Mouse (Mus musculus) limb, embryonic 12.5 days (tissue): ENCODE results near the gene Kcnj5. TPM values are rescaled to one million over a fixed set of nuclear protein-coding genes. Genes with fewer than 3 reads are reported as not detected.

Experiments
- ATAC-seq: fragments of 200-750 bp; cut with Nextera tagmentation; 2 replicates; pipeline ENCODE4 v1.8.0; 2017; ENCODE audit warnings: low read depth, moderate TSS enrichment; ENCODE audit not compliant: insufficient number of reproducible peaks, insufficient read depth, low FRiP score, low TSS enrichment
- H3K27ac ChIP-seq: fragments of 300-500 bp; sonication (generic); 2 replicates; pipeline ENCODE4 v1.5.1; 2016; ENCODE audit warnings: mild to moderate bottlenecking, moderate library complexity
- H3K27me3 ChIP-seq: fragments of 300-500 bp; sonication (generic); 2 replicates; pipeline ENCODE4 v1.6.1; 2016; ENCODE audit warnings: mild to moderate bottlenecking, moderate library complexity
- H3K36me3 ChIP-seq: fragments of 300-500 bp; sonication (generic); 2 replicates; pipeline ENCODE4 v1.6.1; 2016; ENCODE audit warnings: mild to moderate bottlenecking, moderate library complexity
- H3K4me1 ChIP-seq: fragments of 300-500 bp; sonication (generic); replicated peaks from 2 replicates; pipeline ENCODE4 v1.6.1; 2016
- H3K4me2 ChIP-seq: fragments of 300-500 bp; sonication (generic); 2 replicates; pipeline ENCODE4 v1.6.1; 2016; ENCODE audit warnings: mild to moderate bottlenecking, moderate library complexity
- H3K4me3 ChIP-seq: fragments of 300-500 bp; sonication (generic); replicated peaks from 2 replicates; pipeline ENCODE4 v1.5.1; 2016; ENCODE audit warnings: mild to moderate bottlenecking
- H3K9ac ChIP-seq: fragments of 300-500 bp; sonication (generic); replicated peaks from 2 replicates; pipeline ENCODE4 v1.6.1; 2016; ENCODE audit warnings: mild to moderate bottlenecking, moderate library complexity
- H3K9me3 ChIP-seq: fragments of 300-500 bp; sonication (generic); 2 replicates; pipeline ENCODE4 v1.6.1; 2016; ENCODE audit warnings: mild to moderate bottlenecking, moderate library complexity
- WGBS: fragments of 180-500 bp; shearing (Covaris S2); methylation state at CpG from one replicate; pipeline ENCODE4 v1.1.7; 2016; 5-methylcytosine and 5-hydroxymethylcytosine counted together
- polyA plus RNA-seq: library from polyadenylated mRNA; unstranded; fragments of >200 nt; fragmentation: Nextera tagmentation; extraction: Ambion mirVana; gene quantifications from 2 replicates; pipeline ENCODE4 v1.2.1, GENCODE M21; 2016

Gene Kcnj5
- polyA plus RNA-seq, 1 experiment from 2014 or later = 0.34 TPM

DNA sequence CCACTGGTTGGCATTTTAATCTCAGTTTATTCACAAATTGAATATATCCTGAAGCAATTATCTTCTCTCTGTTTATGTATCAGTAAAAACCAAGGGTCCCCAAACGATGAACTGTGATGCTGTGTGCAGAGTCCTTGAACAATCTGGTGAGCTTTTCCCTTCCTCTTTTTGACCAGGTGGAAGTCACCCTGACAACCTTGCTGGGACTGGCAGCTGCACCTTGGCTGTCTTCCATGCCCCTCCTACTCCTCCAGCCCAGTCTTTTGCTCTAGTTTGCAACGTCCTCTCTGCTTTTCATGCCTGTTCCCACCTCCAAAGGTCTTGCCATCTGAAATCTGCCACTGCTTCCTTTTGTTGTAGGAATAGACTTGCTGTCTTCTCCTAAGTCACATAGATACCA lies 24.7 kb upstream of the Kcnj5 start:
- Histone ChIP-seq H3K9me3 (0 out of 2 replicates have a peak, but pooled peaks cover 4% of the 10 kb centered on the region), H3K4me3 (no peak overlapping the region), H3K4me2 (no peak overlapping the region), H3K27ac (no peak overlapping the region), H3K36me3 (no peaks in the 10 kb centered on the region), H3K27me3 (no peaks in the 10 kb centered on the region; the same call in 1 of the 2 replicates), H3K4me1 (no peaks in the 10 kb centered on the region), H3K9ac (no peak overlapping the region)
- no peak for ATAC-seq
- 49% methylated on average over 2 of the region's 2 CpGs for WGBS

DNA sequence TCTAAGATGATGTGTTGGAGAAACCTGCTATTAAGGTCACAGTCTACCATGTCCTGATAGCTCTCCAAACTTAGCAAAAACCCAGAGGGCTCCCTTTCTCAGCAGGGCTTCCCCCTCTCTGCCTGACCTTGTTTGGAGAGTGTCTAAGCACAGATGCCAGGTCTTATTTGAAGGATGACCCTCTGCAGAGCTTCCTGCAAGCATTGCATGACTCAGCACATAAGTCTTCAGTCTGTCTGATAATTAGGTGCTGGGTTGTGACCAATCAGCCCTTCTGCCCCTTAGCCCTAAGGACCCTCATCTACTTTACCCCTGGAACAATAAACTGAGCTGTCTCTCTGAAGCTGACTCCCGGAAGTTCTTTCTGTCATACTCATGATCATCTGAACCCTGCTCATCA lies 16.6 kb upstream of the Kcnj5 start:
- no peak overlapping the region for H3K9ac ChIP-seq
- H3K36me3 ChIP-seq = no peaks in the 10 kb centered on the region
- no peak for ATAC-seq
- no peak overlapping the region for H3K4me3 ChIP-seq
- no peak overlapping the region for H3K4me2 ChIP-seq
- no peaks in the 10 kb centered on the region for H3K9me3 ChIP-seq
- H3K27ac ChIP-seq = no peak overlapping the region
- no peaks in the 10 kb centered on the region for H3K27me3 ChIP-seq
- 75% methylated on average over 1 of the region's 1 CpGs for WGBS
- no peaks in the 10 kb centered on the region for H3K4me1 ChIP-seq

DNA sequence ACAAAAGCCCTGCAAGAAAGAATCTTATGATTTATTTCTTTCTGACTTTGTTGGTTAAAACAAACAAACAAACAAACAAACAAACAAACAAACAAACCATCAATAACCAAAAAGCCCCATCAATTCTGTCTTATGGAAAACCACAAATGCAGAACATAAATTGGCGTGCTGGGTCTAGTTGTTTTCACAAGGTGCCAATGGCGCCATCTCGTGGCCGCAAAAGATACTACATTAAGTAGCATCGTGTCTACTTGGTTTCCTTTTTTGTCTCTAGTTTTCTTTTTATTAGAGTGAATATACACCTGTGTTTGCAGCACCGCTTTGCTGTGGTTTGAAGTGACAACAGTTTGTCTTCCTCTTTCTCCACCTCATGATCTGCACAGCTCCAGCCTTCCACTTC lies 6.2 kb upstream of the Kcnj5 start:
- H3K9ac ChIP-seq = no peak overlapping the region
- no peaks in the 10 kb centered on the region for H3K36me3 ChIP-seq
- WGBS = 4% methylated on average over 6 of the region's 6 CpGs
- no peaks in the 10 kb centered on the region for H3K9me3 ChIP-seq
- H3K4me1 ChIP-seq = peaks cover 22% of the 10 kb centered on the region
- H3K27ac ChIP-seq = no peak overlapping the region
- no peak overlapping the region for H3K4me3 ChIP-seq
- no peak for ATAC-seq
- peaks cover 13% of the 10 kb centered on the region for H3K27me3 ChIP-seq
- no peak overlapping the region for H3K4me2 ChIP-seq

DNA sequence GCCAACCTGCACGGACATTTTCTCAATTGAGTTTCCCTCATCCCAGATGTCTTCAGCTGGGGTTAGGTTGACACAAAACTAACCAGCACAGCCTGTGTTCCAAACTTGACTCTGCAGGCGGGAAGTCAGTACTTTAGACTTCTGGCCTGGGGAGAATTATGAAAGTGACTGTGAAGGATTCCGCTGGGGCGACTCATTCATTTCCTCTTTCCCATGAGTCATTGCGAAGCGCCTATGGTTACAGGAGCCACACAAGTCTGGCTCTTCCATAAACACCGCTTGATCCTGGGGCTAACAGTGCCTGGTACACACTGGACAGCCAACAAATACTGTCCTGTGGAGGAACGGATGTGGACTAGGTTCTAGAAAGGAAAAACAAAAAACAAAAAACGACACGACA lies 5.2 kb upstream of the Kcnj5 start:
- Histone ChIP-seq H3K27me3 (peaks cover 23% of the 10 kb centered on the region), H3K36me3 (no peaks in the 10 kb centered on the region), H3K9me3 (no peaks in the 10 kb centered on the region), H3K4me2 (no peak overlapping the region), H3K27ac (no peak overlapping the region), H3K9ac (no peak overlapping the region), H3K4me3 (no peak overlapping the region), H3K4me1 (peaks cover 29% of the 10 kb centered on the region)
- no peak for ATAC-seq
- 87% methylated on average over 10 of the region's 10 CpGs for WGBS

DNA sequence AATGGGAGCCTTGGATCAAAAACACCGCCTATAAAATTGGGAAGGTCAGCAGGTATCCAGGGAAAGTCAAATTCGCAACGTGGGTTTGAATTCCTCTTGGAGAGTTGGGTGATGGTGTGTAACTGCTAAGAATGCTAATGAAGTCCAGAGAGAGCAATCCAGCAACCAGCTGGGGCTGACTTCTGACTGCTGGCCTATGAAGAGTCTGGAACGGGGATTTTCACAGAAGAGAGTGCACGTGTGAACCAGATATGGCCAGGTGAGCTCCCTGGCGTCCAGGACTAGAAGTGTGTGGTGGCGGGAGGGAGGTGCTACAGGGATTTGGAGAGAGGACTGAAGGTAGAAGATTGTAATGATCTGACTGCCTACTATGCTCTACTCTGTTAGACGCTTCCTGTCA lies 3.9 kb upstream of the Kcnj5 start:
- Histone ChIP-seq H3K4me3 (no peak overlapping the region), H3K9me3 (no peaks in the 10 kb centered on the region), H3K9ac (no peak overlapping the region), H3K36me3 (no peaks in the 10 kb centered on the region), H3K4me2 (no peak overlapping the region), H3K4me1 (peaks cover 36% of the 10 kb centered on the region), H3K27ac (no peak overlapping the region), H3K27me3 (peaks cover 35% of the 10 kb centered on the region)
- no peak for ATAC-seq
- WGBS = 37% methylated on average over 8 of the region's 8 CpGs

DNA sequence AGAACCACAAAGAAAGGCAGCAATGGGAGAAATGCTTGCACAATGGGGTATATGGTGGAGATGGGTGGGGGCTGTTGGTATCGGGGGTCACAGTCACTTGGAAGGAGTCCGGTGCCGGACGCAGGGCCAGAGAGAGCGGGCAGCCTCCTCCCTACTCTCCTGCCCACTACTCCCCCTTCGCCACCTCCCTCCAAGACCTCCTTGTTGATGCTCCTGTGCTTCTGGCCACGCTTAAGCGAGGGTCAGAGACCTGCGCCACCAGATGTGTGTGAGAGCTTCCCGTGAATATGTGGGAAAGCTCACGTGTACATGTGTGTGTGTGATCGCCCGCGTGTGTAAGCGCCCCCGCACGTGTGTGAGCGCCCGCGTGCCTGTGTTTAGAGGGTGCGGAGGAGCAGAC lies 339 bp upstream of the Kcnj5 start:
- Histone ChIP-seq H3K27ac (no peak overlapping the region), H3K9me3 (no peaks in the 10 kb centered on the region), H3K36me3 (no peaks in the 10 kb centered on the region), H3K27me3 (peaks cover 65% of the 10 kb centered on the region), H3K4me3 (peak overlapping the region; percentile 36), H3K9ac (peak overlapping the region; percentile 40; the same call in 1 of the 2 replicates), H3K4me1 (peaks cover 31% of the 10 kb centered on the region), H3K4me2 (peak overlapping the region; percentile 62)
- no peak for ATAC-seq
- WGBS = 2% methylated on average over 21 of the region's 21 CpGs

DNA sequence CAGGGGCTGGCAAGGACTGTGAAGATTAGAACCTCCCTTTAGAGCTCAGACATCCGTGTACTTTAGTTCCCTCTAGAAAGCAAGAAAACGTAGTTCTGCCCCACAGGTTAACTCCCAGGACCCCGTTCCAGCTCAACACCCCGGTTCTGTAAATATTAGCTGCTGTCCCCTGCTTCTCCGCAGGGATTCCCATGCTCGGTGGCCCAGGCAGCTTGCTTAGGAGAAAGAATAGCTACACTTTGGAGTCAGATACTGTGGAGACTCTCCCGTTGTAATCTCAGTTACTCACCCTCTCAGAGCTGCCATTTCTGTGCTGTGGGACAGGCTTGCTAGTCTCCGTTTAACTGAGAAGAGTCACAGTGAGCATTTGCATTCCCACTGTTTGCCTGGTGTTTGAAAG lies 1.2 kb downstream of the Kcnj5 start:
- Histone ChIP-seq H3K4me3 (no peak overlapping the region), H3K4me2 (no peak overlapping the region), H3K9me3 (no peaks in the 10 kb centered on the region), H3K27ac (no peak overlapping the region), H3K27me3 (peaks cover 68% of the 10 kb centered on the region), H3K4me1 (peaks cover 26% of the 10 kb centered on the region), H3K36me3 (no peaks in the 10 kb centered on the region), H3K9ac (no peak overlapping the region)
- no peak for ATAC-seq
- 19% methylated on average over 8 of the region's 8 CpGs for WGBS

DNA sequence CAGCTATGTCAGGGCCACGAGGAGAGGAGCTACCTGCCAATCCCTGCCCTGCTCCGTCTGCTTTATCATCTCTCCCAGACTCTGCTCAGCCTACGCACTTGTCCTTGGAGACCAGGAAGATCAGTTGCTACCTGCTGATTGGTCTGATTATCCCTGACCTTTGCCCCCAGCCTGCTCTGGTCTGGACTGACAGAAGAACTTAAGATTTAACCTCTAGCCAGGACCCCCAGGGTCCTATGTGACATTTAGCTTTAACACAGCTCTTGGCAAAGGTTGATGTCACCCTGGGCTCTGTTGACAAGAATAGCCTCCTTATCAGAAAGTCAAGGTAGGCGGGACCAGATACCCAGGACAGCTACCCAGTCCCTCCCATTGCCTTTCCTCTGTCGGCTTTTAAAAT lies 3.3 kb downstream of the Kcnj5 start:
- Histone ChIP-seq H3K36me3 (no peaks in the 10 kb centered on the region), H3K9me3 (no peaks in the 10 kb centered on the region), H3K9ac (no peak overlapping the region), H3K27ac (no peak overlapping the region), H3K4me1 (peaks cover 15% of the 10 kb centered on the region), H3K27me3 (peaks cover 60% of the 10 kb centered on the region), H3K4me2 (no peak overlapping the region), H3K4me3 (no peak overlapping the region)
- 56% methylated on average over 5 of the region's 5 CpGs for WGBS
- ATAC-seq = no peak

DNA sequence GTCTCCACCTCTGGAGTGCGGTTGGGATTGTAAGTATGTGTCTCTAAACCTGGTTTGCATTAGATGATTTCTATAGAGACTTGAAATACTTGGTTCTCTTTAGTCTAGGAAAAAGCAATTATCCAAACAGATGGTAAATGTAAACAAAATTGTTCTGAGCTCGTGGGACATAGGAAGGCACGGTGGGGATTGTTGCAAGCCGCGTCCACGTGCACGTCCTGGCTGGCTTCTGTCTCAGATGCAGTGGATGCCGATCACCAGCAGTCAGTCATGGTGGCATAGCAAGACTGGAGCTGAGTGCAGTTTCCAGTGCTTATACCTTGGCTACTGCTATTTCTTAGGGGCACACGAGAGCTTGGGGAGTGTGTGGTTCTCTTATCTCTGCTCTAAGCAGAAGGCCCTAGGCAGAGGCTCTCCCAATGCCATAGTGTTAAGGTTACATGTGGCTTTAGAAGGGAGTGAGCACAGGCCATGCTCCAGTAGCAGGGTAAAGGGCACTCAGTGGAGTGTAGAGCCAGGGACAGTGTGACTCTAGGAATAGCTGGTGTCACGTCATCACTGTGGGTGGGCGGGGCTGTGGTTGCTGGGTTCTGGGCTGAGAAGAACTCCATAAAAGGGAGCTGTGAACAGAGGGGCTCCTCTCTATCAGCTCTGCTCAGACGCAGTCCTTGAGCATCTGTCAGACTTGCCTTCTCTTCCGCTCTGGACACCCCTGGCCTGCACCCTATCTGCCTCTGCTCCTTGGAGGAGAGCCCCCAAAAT lies 8.6 kb downstream of the Kcnj5 start:
- ATAC-seq = no peak
- Histone ChIP-seq H3K9me3 (no peaks in the 10 kb centered on the region), H3K9ac (no peak overlapping the region), H3K27me3 (peaks cover 9% of the 10 kb centered on the region), H3K36me3 (no peaks in the 10 kb centered on the region), H3K27ac (no peak overlapping the region), H3K4me3 (no peak overlapping the region), H3K4me2 (no peak overlapping the region), H3K4me1 (peaks cover 6% of the 10 kb centered on the region; the same call in 1 of the 2 replicates)
- WGBS = 74% methylated on average over 13 of the region's 13 CpGs

DNA sequence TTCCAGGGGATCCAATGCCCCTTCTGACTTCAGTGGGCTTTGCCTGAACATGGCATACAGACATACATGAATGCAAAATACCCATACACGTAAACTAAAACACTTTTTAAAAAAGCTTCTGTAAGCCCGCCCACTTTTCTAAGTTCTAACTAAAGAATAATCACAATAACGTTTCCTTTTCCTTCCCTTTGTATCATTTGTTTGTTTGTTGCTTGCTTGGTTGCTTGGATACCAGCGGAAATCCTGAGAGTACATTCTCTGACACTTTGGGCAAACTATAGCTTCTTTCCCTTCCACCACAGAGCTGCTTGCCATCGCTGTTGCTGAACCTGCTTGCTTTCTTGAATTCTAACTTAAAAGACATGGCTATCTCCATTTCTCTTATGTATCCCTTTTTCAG lies 13.0 kb downstream of the Kcnj5 start:
- Histone ChIP-seq H3K27ac (no peak overlapping the region), H3K4me3 (no peak overlapping the region), H3K27me3 (no peaks in the 10 kb centered on the region; the same call in 1 of the 2 replicates), H3K36me3 (no peaks in the 10 kb centered on the region), H3K9ac (no peak overlapping the region), H3K9me3 (no peaks in the 10 kb centered on the region; the same call in 1 of the 2 replicates), H3K4me2 (no peak overlapping the region), H3K4me1 (peaks cover 6% of the 10 kb centered on the region; the same call in 1 of the 2 replicates)
- ATAC-seq = no peak
- WGBS = 82% methylated on average over 5 of the region's 5 CpGs

DNA sequence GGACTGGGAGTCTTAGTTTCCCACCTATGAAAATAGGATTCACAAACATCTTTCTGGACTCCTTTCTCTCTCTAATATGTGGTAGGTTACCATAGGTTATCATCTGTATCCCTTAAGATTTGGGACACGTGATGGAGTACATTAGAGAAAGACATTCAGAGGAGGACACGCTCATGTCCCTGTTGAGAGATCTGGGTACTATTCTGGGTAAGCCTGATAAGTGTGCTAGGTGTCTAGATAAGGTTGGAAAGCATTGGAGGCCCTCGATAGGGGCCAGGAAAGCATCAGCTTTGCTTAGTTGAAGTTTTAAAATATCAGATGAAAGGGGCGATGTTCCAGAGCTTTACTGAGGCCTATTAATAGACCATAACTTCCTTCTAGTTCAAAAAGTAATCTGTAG lies 15.4 kb downstream of the Kcnj5 start:
- H3K4me3 ChIP-seq = no peak overlapping the region
- no peak overlapping the region for H3K9ac ChIP-seq
- no peak overlapping the region for H3K27ac ChIP-seq
- no peak overlapping the region for H3K4me2 ChIP-seq
- no peak for ATAC-seq
- H3K36me3 ChIP-seq = no peaks in the 10 kb centered on the region
- WGBS = 89% methylated on average over 4 of the region's 4 CpGs
- no peaks in the 10 kb centered on the region; the same call in 1 of the 2 replicates for H3K9me3 ChIP-seq
- H3K27me3 ChIP-seq = no peaks in the 10 kb centered on the region; the same call in 1 of the 2 replicates
- peaks cover 6% of the 10 kb centered on the region; the same call in 1 of the 2 replicates for H3K4me1 ChIP-seq

DNA sequence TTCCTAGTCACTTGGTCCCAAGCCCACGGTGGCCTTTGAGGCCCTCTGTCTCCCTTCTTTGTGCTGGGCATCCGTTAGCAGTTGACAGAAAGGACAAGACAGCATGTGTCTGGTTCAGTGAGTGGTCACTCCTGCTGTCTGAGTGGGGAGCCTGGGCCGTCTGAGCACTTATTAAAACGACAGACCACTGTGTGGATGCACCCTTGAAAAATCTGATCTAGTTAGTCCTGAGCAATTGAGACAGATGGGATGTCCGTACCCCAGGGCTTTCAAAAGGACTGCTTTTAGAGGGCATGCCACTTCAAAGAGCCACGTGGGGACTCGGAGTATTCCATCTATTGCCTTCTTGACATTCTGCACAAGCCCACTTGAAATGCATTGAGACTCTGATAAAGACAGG lies 20.5 kb downstream of the Kcnj5 start:
- no peak for ATAC-seq
- Histone ChIP-seq H3K9ac (no peak overlapping the region), H3K36me3 (no peaks in the 10 kb centered on the region), H3K27me3 (no peaks in the 10 kb centered on the region), H3K27ac (no peak overlapping the region), H3K9me3 (no peaks in the 10 kb centered on the region), H3K4me3 (no peak overlapping the region), H3K4me2 (no peak overlapping the region), H3K4me1 (peaks cover 7% of the 10 kb centered on the region)
- 54% methylated on average over 7 of the region's 7 CpGs for WGBS
